In genomic region chr5:122245186-122245585, GRCm38 (mm10) we compare ENCODE assay signal across 10 mouse cellular contexts. TPM values are rescaled to one million over a fixed set of nuclear protein-coding genes. Genes with fewer than 3 reads are reported as not detected.
DNase-seq lines count a peak whose midpoint lies in the region; ATAC-seq and TF ChIP-seq lines count a peak whose summit lies in the region.
"Had no signal": no experiment of that assay in that cellular context is flagged by ENCODE, and none has a peak within 500 bp of the region (broad histone marks: within the 10 kb centered on the region; RNA-seq: fewer than 3 reads in every experiment).

No protein-coding gene starts in this region.

- TF ChIP-seq CTCF in intestine, postnatal 0 days (IDR thresholded peaks at IDR 0.05; ENCODE audit: low read depth) = no peak

- peaks cover 18% of the 10 kb centered on the region for H3K36me3 ChIP-seq in kidney, embryonic 16.5 days (ENCODE audit: insufficient read depth, low read length)
- peaks cover 3% of the 10 kb centered on the region; the same call in 1 of the 2 replicates for H3K36me3 ChIP-seq in forebrain, embryonic 16.5 days (ENCODE audit: control insufficient read depth, insufficient read depth)
- peaks cover 29% of the 10 kb centered on the region; the same call in 1 of the 2 replicates for H3K36me3 ChIP-seq in intestine, postnatal 0 days (ENCODE audit: control insufficient read depth, insufficient read depth)

- WGBS in kidney, embryonic 16.5 days = 67% methylated on average over 3 of the region's 3 CpGs
- WGBS in forebrain, embryonic 16.5 days = 31% methylated on average over 3 of the region's 3 CpGs
- 70% methylated on average over 3 of the region's 3 CpGs for WGBS in intestine, postnatal 0 days

- ATAC-seq in kidney, embryonic 16.5 days (ENCODE audit: low FRiP score, low TSS enrichment) = no peak
- no peak for ATAC-seq in forebrain, embryonic 16.5 days
- ATAC-seq in intestine, postnatal 0 days = no peak

- H3K9me3 ChIP-seq in kidney, embryonic 16.5 days (ENCODE audit: low read length) = no peaks in the 10 kb centered on the region
- H3K9me3 ChIP-seq in forebrain, embryonic 16.5 days (ENCODE audit: control insufficient read depth, low read length) = no peaks in the 10 kb centered on the region
- H3K9me3 ChIP-seq in intestine, postnatal 0 days (ENCODE audit: control insufficient read depth) = no peaks in the 10 kb centered on the region
- H3K9me3 ChIP-seq: embryonic facial prominence, embryonic 13.5 days; megakaryocyte, embryonic 14.5 days had no signal

- no peaks in the 10 kb centered on the region for H3K4me1 ChIP-seq in kidney, embryonic 16.5 days (ENCODE audit: insufficient read depth, low read length)
- H3K4me1 ChIP-seq in forebrain, embryonic 16.5 days (replicated peaks; ENCODE audit: control insufficient read depth, insufficient read depth, low read length) = peaks cover 26% of the 10 kb centered on the region
- H3K4me1 ChIP-seq in intestine, postnatal 0 days (replicated peaks; ENCODE audit: control insufficient read depth, insufficient read depth, low read length) = no peaks in the 10 kb centered on the region
- H3K4me1 ChIP-seq: embryonic facial prominence, embryonic 13.5 days had no signal

- H3K27me3 ChIP-seq in kidney, embryonic 16.5 days (ENCODE audit: insufficient read depth, low read length) = no peaks in the 10 kb centered on the region
- H3K27me3 ChIP-seq in forebrain, embryonic 16.5 days (replicated peaks; ENCODE audit: control insufficient read depth, insufficient read depth, low read length) = no peaks in the 10 kb centered on the region
- no peaks in the 10 kb centered on the region for H3K27me3 ChIP-seq in intestine, postnatal 0 days (replicated peaks; ENCODE audit: control insufficient read depth, insufficient read depth, low read length)
- H3K27me3 ChIP-seq: embryonic facial prominence, embryonic 13.5 days had no signal

- H3K4me2 ChIP-seq in kidney, embryonic 16.5 days (replicated peaks; ENCODE audit: low read depth, low read length) = no peak overlapping the region
- H3K4me2 ChIP-seq in forebrain, embryonic 16.5 days (ENCODE audit: low read length) = no peak overlapping the region
- no peak overlapping the region for H3K4me2 ChIP-seq in intestine, postnatal 0 days (replicated peaks; ENCODE audit: low read depth)
- H3K4me2 ChIP-seq: embryonic facial prominence, embryonic 13.5 days had no signal

- H3K9ac ChIP-seq in kidney, embryonic 16.5 days (replicated peaks; ENCODE audit: low read length) = no peak overlapping the region
- no peak overlapping the region for H3K9ac ChIP-seq in forebrain, embryonic 16.5 days (replicated peaks; ENCODE audit: low read depth, low read length)
- H3K9ac ChIP-seq in intestine, postnatal 0 days (ENCODE audit: low read depth, low read length) = no peak overlapping the region
- H3K9ac ChIP-seq: embryonic facial prominence, embryonic 13.5 days had no signal

- no peak overlapping the region for H3K4me3 ChIP-seq in kidney, embryonic 16.5 days (ENCODE audit: low read length)
- H3K4me3 ChIP-seq in forebrain, embryonic 16.5 days (replicated peaks; ENCODE audit: low read length) = no peak overlapping the region
- no peak overlapping the region for H3K4me3 ChIP-seq in intestine, postnatal 0 days (ENCODE audit: low read depth, low read length)
- H3K4me3 ChIP-seq: embryonic facial prominence, embryonic 13.5 days; heart, adult 2 months; megakaryocyte, embryonic 14.5 days had no signal

- no peak overlapping the region for H3K27ac ChIP-seq in kidney, embryonic 16.5 days (ENCODE audit: low read length)
- 0 out of 2 replicates have a peak overlapping the region, but pooled peaks have one; percentile 3 for H3K27ac ChIP-seq in forebrain, embryonic 16.5 days (ENCODE audit: low read length)
- no peak overlapping the region for H3K27ac ChIP-seq in intestine, postnatal 0 days (ENCODE audit: low read depth, low read length)
- H3K27ac ChIP-seq: embryonic facial prominence, embryonic 13.5 days; heart, adult 2 months had no signal

- DNase-seq in kidney, postnatal 10 days = peak; percentile 58
- DNase-seq in right cerebral cortex, postnatal 4 days = peak; percentile 39
- DNase-seq in right cerebral cortex, adult 2 months (ENCODE audit: low spot score in 2 of 2) = no peak
- no peak for DNase-seq in embryo, embryonic 11 days
- DNase-seq: heart, adult 2 months had no signal

RNA-seq across cellular contexts. Expression of gene Tctn1, which starts 19.1 kb away (rescaled TPM):
- polyA plus RNA-seq in kidney, embryonic 16.5 days (2015; fragmentation: Nextera tagmentation; extraction: Ambion mirVana) = 7.9 and 8.0 TPM in 2 replicates
- 3.6 and 4.8 TPM in 2 replicates for polyA plus RNA-seq in forebrain, embryonic 16.5 days (2015; fragmentation: Nextera tagmentation; extraction: Ambion mirVana)
- polyA plus RNA-seq in intestine, postnatal 0 days (2015; fragmentation: Nextera tagmentation; extraction: Ambion mirVana) = 1.6 and 1.9 TPM in 2 replicates

RNA-seq across cellular contexts. Expression of gene Hvcn1, which starts 38.6 kb away (rescaled TPM):
- 14.5 and 14.6 TPM in 2 replicates for polyA plus RNA-seq in kidney, embryonic 16.5 days (2015; fragmentation: Nextera tagmentation; extraction: Ambion mirVana)
- polyA plus RNA-seq in forebrain, embryonic 16.5 days (2015; fragmentation: Nextera tagmentation; extraction: Ambion mirVana) = 1.2 and 1.7 TPM in 2 replicates
- 3.6 TPM in 2 replicates for polyA plus RNA-seq in intestine, postnatal 0 days (2015; fragmentation: Nextera tagmentation; extraction: Ambion mirVana)

RNA-seq across cellular contexts. Expression of gene Pptc7, which starts 39.0 kb away (rescaled TPM):
- 8.6 TPM in 2 replicates for polyA plus RNA-seq in kidney, embryonic 16.5 days (2015; fragmentation: Nextera tagmentation; extraction: Ambion mirVana)
- polyA plus RNA-seq in forebrain, embryonic 16.5 days (2015; fragmentation: Nextera tagmentation; extraction: Ambion mirVana) = 8.2 and 8.5 TPM in 2 replicates
- 13.0 and 13.6 TPM in 2 replicates for polyA plus RNA-seq in intestine, postnatal 0 days (2015; fragmentation: Nextera tagmentation; extraction: Ambion mirVana)

Comparison
In these comparisons a context has a peak if more than half of its experiments do, and no peak if none do; other contexts are left out.
1. DNase-seq: peak in kidney, postnatal 10 days (single experiment) and right cerebral cortex, postnatal 4 days (single experiment); none in right cerebral cortex, adult 2 months (0 of 2) and embryo, embryonic 11 days (single experiment).